Mouse (Mus musculus) limb, embryonic 10.5 days (tissue): ENCODE results near the gene Plcb1. TPM values are rescaled to one million over a fixed set of nuclear protein-coding genes. Genes with fewer than 3 reads are reported as not detected.

Experiments
- DNase-seq: peaks from one replicate; pipeline ENCODE4 v3.0.0-alpha.2; 2017; ENCODE audit warnings: low spot score
- H3K27ac ChIP-seq: fragments of 300-500 bp; sonication (generic); 2 replicates; pipeline ENCODE4 v1.5.1; 2016; ENCODE audit warnings: mild to moderate bottlenecking
- H3K27me3 ChIP-seq: fragments of 300-500 bp; sonication (generic); 2 replicates; pipeline ENCODE4 v1.6.1; 2016; ENCODE audit warnings: low read depth, mild to moderate bottlenecking; ENCODE audit not compliant: poor library complexity, severe bottlenecking
- H3K36me3 ChIP-seq: fragments of 300-500 bp; sonication (generic); 2 replicates; pipeline ENCODE4 v1.6.1; 2016; ENCODE audit warnings: mild to moderate bottlenecking, moderate library complexity
- H3K4me1 ChIP-seq: fragments of 300-500 bp; sonication (generic); 2 replicates; pipeline ENCODE4 v1.6.1; 2016
- H3K4me3 ChIP-seq: fragments of 300-500 bp; sonication (generic); 2 replicates; pipeline ENCODE4 v1.5.1; 2016; ENCODE audit warnings: mild to moderate bottlenecking, moderate library complexity
- H3K9me3 ChIP-seq: fragments of 300-500 bp; sonication (generic); replicated peaks from 2 replicates; pipeline ENCODE4 v1.6.1; 2016; ENCODE audit warnings: mild to moderate bottlenecking
- WGBS: fragments of 180-500 bp; shearing (Covaris S2); methylation state at CpG from one replicate; pipeline ENCODE4 v1.1.7; 2016; 5-methylcytosine and 5-hydroxymethylcytosine counted together
- polyA plus RNA-seq: library from polyadenylated mRNA; unstranded; fragments of >200 nt; fragmentation: Nextera tagmentation; extraction: Ambion mirVana; gene quantifications from 2 replicates; pipeline ENCODE4 v1.2.1, GENCODE M21; 2016

The Plcb1 gene
- polyA plus RNA-seq, 1 experiment from 2014 or later, result 12.2 TPM

DNA sequence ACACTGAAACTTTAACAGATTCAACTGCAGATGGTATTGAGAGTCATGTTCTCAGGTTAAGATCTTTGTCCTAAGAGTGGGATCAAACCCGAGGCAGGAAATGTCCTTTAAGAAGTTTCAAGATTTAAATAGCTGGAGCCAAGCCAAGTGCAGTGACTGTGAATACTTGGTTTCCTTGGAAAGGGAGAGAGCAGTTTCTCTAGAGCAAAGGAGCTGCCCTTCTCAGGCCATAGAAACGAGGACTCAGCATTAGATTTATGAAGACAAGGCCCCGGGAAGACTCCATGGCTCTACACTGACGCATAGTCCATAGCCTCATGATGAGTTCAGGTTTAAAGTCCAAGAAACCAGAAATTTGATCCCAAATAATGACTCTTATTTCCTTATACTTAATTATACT lies 457.9 kb downstream of the Plcb1 start:
- no peak for DNase-seq

GRCm38 (mm10) chr2:135249925-135250324 lies 464.1 kb downstream of the Plcb1 start:
- Histone ChIP-seq H3K27ac (no peak overlapping the region), H3K4me1 (no peaks in the 10 kb centered on the region), H3K36me3 (no peaks in the 10 kb centered on the region), H3K4me3 (no peak overlapping the region), H3K27me3 (no peaks in the 10 kb centered on the region), H3K9me3 (no peaks in the 10 kb centered on the region)
- no peak for DNase-seq
- WGBS, result 86% methylated on average over 2 of the region's 2 CpGs

More for the DNA sequence above, 457.9 kb downstream of the Plcb1 start:
- H3K36me3 ChIP-seq, result no peaks in the 10 kb centered on the region
- H3K4me3 ChIP-seq, result no peak overlapping the region
- no peaks in the 10 kb centered on the region for H3K4me1 ChIP-seq
- no peak overlapping the region for H3K27ac ChIP-seq
- no peaks in the 10 kb centered on the region for H3K9me3 ChIP-seq
- WGBS, result 61% methylated on average over 4 of the region's 4 CpGs
- H3K27me3 ChIP-seq, result no peaks in the 10 kb centered on the region

GRCm38 (mm10) chr2:135251821-135252315 lies 466.0 kb downstream of the Plcb1 start:
- Histone ChIP-seq H3K4me3 (no peak overlapping the region), H3K9me3 (no peaks in the 10 kb centered on the region), H3K27me3 (no peaks in the 10 kb centered on the region), H3K27ac (no peak overlapping the region), H3K36me3 (no peaks in the 10 kb centered on the region), H3K4me1 (no peaks in the 10 kb centered on the region)
- 96% methylated on average over 3 of the region's 3 CpGs for WGBS
- DNase-seq, result no peak

DNA sequence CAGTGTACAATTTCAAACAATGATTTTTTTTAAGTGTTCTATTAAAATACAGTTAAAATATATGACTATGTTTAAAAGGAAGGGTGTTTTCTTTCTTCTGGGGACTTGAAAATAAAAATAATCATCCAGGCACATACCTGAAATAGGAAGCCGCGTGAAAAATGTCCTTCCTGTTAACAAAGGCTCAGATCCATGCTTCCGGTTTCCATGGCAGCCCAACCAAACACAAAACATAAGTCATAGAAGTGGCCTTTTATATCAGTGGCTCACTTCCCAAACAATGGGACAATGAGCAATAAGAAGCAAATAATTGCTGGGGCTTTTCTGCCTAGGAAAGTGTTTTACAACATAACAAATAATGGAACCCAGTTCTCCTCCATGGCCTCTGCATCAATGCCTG lies 473.3 kb downstream of the Plcb1 start:
- Histone ChIP-seq H3K36me3 (no peaks in the 10 kb centered on the region), H3K4me3 (no peak overlapping the region), H3K27ac (no peak overlapping the region), H3K9me3 (no peaks in the 10 kb centered on the region), H3K4me1 (no peaks in the 10 kb centered on the region), H3K27me3 (no peaks in the 10 kb centered on the region)
- WGBS, result 86% methylated on average over 3 of the region's 3 CpGs
- DNase-seq, result no peak

DNA sequence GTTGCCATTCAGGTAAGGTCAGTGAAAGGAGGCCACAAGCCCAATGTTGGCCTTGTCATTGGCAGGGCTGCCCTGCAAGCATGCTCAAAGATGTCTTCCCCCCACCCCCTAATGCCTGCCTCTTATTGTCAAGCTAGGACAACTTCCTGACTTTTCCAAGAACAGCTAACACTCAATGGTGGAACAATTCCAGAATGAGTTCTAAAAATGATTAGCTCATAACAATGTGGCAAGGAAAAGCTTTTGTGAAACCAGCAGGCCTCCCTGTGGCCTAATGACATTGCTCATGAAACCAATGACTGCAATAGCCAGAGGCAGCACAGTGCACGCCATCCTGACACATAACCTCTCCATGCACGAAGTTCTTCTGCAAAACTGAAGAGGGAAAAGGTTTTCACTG lies 478.1 kb downstream of the Plcb1 start:
- Histone ChIP-seq H3K4me1 (no peaks in the 10 kb centered on the region), H3K4me3 (no peak overlapping the region), H3K36me3 (no peaks in the 10 kb centered on the region), H3K27ac (no peak overlapping the region), H3K27me3 (no peaks in the 10 kb centered on the region), H3K9me3 (no peaks in the 10 kb centered on the region)
- WGBS, result 81% methylated on average over 2 of the region's 2 CpGs
- DNase-seq, result no peak

DNA sequence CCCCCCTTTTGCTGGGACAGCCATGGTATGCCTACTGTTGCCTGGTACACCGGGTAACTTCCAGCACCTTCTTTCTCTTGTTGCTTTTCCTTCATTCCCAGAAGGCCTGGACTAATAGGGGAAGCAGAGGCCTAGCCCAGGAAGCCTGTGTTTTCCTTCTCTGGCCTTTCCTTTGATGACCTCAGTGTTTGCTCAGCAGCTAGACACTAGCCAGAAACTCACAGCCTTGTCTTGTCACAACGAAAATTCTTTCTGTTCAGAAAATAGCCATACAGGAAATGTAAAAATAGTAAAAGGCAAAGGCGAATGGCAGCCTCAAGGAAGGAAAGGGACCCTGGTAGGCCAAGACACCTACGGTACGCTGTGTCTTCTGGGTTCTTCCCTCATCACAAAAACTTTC lies 489.1 kb downstream of the Plcb1 start:
- no peaks in the 10 kb centered on the region for H3K9me3 ChIP-seq
- no peak overlapping the region for H3K27ac ChIP-seq
- 0 out of 2 replicates have a peak, but pooled peaks cover 4% of the 10 kb centered on the region for H3K4me1 ChIP-seq
- H3K27me3 ChIP-seq, result no peaks in the 10 kb centered on the region
- no peaks in the 10 kb centered on the region for H3K36me3 ChIP-seq
- no peak overlapping the region for H3K4me3 ChIP-seq
- WGBS, result 85% methylated on average over 5 of the region's 5 CpGs
- DNase-seq, result no peak

DNA sequence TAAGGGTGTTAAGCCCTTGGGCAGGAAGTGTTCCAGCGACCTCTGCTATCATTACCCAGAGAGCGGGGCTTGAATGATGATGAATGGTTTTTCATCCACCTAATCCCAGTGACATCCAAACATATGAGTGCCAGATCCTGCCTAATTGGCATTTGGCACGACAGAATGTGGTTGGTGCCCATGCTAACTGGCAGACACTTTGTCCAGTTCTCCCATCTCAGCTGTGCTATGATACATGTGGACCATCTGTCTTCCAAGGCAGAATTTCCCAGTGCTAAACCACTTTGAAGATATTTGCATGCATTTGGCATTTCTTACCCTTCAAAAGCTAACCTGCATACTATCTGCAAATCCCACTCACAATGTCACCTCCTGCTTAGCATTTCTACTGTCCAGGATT lies 492.6 kb downstream of the Plcb1 start:
- Histone ChIP-seq H3K4me3 (no peak overlapping the region), H3K27me3 (no peaks in the 10 kb centered on the region), H3K9me3 (no peaks in the 10 kb centered on the region), H3K27ac (no peak overlapping the region), H3K4me1 (0 out of 2 replicates have a peak, but pooled peaks cover 4% of the 10 kb centered on the region), H3K36me3 (no peaks in the 10 kb centered on the region)
- no peak for DNase-seq
- WGBS, result 35% methylated on average over 3 of the region's 3 CpGs

- H3K36me3 ChIP-seq, result no peaks in the 10 kb centered on the region
- WGBS, result 68% methylated on average over 6 of the region's 6 CpGs
- DNase-seq, result no peak
- no peaks in the 10 kb centered on the region for H3K27me3 ChIP-seq
- H3K9me3 ChIP-seq, result no peaks in the 10 kb centered on the region
- no peak overlapping the region for H3K4me3 ChIP-seq
- 0 out of 2 replicates have a peak, but pooled peaks cover 4% of the 10 kb centered on the region for H3K4me1 ChIP-seq
- H3K27ac ChIP-seq, result no peak overlapping the region
Measured at GRCm38 (mm10) chr2:135279026-135279425, 493.2 kb downstream of the Plcb1 start.

DNA sequence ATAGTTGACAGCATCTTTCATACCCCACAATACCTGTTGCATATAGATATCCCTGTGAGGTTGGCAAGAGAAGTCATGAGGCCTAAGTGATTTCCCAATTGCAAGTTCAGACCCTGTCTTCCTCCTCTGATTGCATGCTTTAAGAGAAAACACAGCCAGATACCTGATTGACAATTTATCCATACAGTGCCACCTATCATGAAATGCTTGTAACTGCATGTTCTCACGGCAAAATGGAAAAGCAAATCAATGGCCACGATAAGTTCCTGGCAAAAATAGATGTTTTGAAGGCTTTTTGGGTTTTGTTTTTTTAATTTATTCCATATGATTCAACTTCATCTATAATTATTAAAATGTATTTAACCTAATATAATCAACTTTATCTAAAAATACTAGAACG lies 497.9 kb downstream of the Plcb1 start:
- Histone ChIP-seq H3K36me3 (no peaks in the 10 kb centered on the region), H3K4me1 (no peaks in the 10 kb centered on the region), H3K4me3 (no peak overlapping the region), H3K27ac (no peak overlapping the region), H3K27me3 (no peaks in the 10 kb centered on the region), H3K9me3 (no peaks in the 10 kb centered on the region)
- DNase-seq, result no peak
- WGBS, result 84% methylated on average over 3 of the region's 3 CpGs

GRCm38 (mm10) chr2:135296184-135296769 lies 510.4 kb downstream of the Plcb1 start:
- no peaks in the 10 kb centered on the region for H3K27me3 ChIP-seq
- no peak for DNase-seq
- no peak overlapping the region for H3K4me3 ChIP-seq
- no peaks in the 10 kb centered on the region for H3K4me1 ChIP-seq
- no peak overlapping the region for H3K27ac ChIP-seq
- H3K9me3 ChIP-seq, result no peaks in the 10 kb centered on the region
- WGBS, result 94% methylated on average over 8 of the region's 8 CpGs
- H3K36me3 ChIP-seq, result no peaks in the 10 kb centered on the region

- WGBS, result 94% methylated on average over 1 of the region's 1 CpGs
- H3K36me3 ChIP-seq, result no peaks in the 10 kb centered on the region
- no peaks in the 10 kb centered on the region for H3K27me3 ChIP-seq
- no peak overlapping the region for H3K27ac ChIP-seq
- no peak overlapping the region for H3K4me3 ChIP-seq
- H3K9me3 ChIP-seq, result no peaks in the 10 kb centered on the region
- no peaks in the 10 kb centered on the region for H3K4me1 ChIP-seq
- no peak for DNase-seq
Measured at GRCm38 (mm10) chr2:135300480-135300879, 514.6 kb downstream of the Plcb1 start.

- DNase-seq, result no peak
- H3K4me3 ChIP-seq, result no peak overlapping the region
- no peaks in the 10 kb centered on the region for H3K27me3 ChIP-seq
- no peak overlapping the region for H3K27ac ChIP-seq
- 89% methylated on average over 2 of the region's 2 CpGs for WGBS
- no peaks in the 10 kb centered on the region for H3K4me1 ChIP-seq
- H3K9me3 ChIP-seq, result no peaks in the 10 kb centered on the region
- H3K36me3 ChIP-seq, result no peaks in the 10 kb centered on the region
Measured at GRCm38 (mm10) chr2:135302483-135302882, 516.6 kb downstream of the Plcb1 start.

GRCm38 (mm10) chr2:135305186-135305585 lies 519.3 kb downstream of the Plcb1 start:
- Histone ChIP-seq H3K4me1 (no peaks in the 10 kb centered on the region), H3K4me3 (no peak overlapping the region), H3K36me3 (no peaks in the 10 kb centered on the region), H3K9me3 (no peaks in the 10 kb centered on the region), H3K27ac (no peak overlapping the region), H3K27me3 (no peaks in the 10 kb centered on the region)
- DNase-seq, result no peak
- 90% methylated on average over 3 of the region's 3 CpGs for WGBS
